Mouse (Mus musculus): ENCODE measurements around the gene Cabp4.
A peak's percentile ranks its signal among the peaks of the same experiment; 100 is the strongest.

Cabp4 gene

GRCm38 (mm10) chr19:4143759-4144268, at the start of gene Cabp4:
Cabp4 (minus strand) TSS chr19:4144033.
- DNase-seq, result peak in 1 of 2 experiments; percentile 29

DNA sequence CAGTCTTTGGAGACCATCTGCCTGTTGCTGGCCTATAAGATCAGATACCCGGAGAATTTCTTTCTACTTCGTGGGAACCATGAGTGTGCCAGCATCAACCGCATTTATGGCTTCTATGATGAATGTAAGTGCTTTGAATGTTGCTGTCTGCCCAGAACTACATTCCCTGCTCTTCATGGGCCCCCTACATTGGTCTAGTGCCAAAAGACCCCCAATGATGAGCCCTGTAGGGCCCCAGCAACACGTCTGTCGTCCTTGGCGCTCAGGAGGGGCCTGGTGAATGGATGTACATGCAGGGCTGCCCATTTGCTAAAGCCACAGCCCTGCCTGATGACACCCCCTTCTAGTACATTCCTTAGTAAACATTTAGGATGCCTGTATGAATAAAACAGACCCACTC, 49.3 kb upstream of the Cabp4 start:
- DNase-seq, result no peak

DNA sequence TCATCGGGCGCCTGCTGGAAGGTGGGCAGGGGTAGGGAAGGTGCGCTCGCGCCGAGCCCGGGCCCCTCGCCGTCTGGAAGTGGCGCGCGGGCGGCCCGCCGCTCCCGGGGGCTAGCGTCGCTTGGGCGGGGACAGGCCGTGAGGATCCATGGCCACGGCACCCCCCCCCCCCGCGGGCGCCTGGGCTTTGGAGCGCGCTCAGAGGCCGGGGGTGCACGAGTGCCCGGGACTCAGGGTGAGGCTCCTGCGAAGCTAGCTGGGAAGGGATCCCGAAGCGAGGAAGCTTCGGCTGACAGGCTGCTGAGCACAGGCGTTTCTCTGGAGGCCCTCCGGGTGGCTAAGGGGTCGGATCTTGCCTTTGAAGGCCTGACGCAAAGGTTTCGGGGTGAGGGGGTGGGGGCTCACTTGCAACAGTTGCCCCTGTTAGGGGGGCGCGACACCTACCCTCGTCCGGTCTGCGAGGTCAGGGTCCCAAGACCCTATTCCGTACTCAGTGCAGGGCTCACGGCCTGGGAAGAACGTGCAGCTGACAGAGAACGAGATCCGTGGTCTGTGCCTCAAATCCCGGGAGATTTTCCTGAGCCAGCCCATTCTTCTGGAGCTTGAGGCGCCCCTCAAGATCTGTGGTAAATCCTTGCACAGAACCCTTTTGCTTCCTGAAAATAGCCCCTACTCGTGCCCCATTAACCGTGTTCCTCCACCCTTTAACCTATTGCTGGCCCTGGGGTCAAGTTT, 48.6 kb upstream of the Cabp4 start:
- DNase-seq, result no peak

DNA sequence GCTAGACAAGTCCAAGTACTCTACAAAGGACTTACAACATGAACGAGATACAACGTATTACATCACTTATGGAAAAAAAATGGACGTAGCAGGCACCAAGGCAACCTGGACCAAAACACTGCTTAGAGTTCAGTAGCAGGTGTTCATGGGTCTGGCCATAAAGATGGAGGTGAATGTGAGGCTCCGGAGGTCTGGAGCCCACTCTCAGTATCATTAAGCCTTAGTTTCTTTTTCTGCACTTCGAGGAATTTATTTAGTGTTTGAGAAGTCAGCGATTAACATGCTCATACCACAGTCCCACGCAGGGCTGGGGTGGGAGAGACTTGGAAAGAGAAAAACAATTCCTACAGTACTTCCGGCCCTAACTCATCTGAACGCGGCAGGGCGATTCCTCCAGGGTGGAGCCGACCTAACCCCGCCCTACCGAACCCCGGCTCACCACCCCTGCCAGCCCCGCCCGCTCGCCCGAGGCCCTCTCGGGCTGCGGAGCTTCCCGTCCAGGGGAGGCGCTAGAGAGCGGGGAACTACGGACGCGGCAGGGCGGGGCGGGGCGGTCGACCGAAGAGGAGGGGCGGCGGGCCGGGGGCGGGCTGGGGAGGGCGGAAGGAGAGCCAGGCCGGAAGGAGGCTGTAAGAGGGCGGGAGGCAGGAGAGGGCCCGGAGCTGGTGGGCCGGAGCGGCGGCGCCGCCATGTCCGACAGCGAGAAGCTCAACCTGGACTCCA, 47.9 kb upstream of the Cabp4 start, which contains the start of gene Ppp1ca:
Gene Ppp1ca, plus strand, starts transcription at position 538 of the 723 bp plus-strand sequence.
- DNase-seq, result peak; percentile 97 to 98

- peak in 1 of 2 experiments; percentile 69 for DNase-seq
Measured at GRCm38 (mm10) chr19:4190831-4191334, 47.0 kb upstream of the Cabp4 start, which contains the start of gene Tbc1d10c. Tbc1d10c (minus strand) TSS chr19:4191284.

DNA sequence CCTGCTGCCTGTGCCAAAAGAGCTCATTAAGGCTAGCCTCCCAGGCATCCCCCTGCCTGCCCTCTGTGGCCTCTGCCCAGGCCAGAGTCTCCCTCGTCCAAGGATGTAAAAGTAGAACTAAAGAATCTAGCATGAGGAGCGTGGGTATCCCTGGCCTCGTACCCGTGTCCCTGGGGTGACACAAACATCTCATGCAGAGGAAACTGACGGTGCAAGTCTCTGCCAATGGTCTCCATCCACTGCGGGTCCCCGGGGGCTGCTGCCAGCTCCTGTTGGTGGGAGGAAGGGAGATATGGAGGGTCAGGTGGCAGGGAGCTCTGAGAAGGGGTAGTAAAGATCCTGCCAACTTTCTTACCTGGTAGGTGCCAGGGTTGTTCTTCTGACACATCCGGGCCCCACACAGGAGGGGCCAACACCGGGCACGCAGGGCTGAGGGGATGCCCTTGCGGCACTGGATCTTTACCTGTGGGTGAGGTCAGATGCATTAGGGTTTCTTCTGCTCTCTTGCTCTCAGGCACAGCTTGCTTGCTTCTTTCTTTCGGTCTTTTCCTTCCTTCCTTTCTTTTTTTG, 45.3 kb upstream of the Cabp4 start:
- no peak for DNase-seq

DNA sequence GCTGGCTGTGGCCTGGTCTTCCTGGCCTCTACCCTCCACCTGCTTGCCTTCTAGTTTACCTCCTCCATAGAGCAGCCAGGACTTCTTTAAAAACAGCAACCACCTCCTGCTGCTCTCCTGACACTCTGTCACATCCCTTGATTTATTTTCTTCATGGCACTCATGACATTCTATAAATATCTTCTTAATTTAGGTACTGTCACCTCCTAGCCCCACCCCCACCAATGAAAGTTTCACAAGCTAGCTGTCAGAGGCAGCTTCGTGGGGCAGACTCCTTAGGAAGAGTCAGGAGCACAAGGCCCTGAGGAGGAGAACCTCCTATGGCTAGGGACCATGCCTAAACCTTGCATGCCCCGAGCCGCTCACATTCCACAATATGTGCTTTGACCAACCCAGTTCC, 43.5 kb upstream of the Cabp4 start:
- no peak for DNase-seq

- DNase-seq, result peak in 1 of 2 experiments; percentile 28
Measured at GRCm38 (mm10) chr19:4184976-4185975, 41.4 kb upstream of the Cabp4 start.

DNA sequence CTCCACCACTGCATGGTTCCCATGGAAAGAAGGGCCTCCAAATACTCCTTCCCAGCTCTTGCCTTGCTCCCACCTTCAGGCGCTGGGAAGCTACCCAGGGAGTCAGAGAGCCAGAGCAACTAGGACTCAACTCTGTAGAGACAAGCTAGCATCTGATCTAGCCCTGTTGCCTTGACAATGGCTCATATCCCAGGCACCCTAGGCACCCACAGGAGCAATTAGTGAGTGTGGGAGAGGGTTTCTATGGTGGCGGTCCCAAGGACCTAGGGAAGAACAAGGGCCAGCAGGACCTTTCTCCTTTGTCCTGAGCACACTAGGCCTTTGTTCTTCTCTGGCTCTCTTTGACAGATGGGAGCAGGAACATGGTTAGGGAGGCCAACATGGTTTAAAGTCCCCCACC, 39.9 kb upstream of the Cabp4 start:
- no peak for DNase-seq

- DNase-seq, result peak in 1 of 2 experiments; percentile 56
Measured at GRCm38 (mm10) chr19:4181892-4182291, 38.1 kb upstream of the Cabp4 start.

DNA sequence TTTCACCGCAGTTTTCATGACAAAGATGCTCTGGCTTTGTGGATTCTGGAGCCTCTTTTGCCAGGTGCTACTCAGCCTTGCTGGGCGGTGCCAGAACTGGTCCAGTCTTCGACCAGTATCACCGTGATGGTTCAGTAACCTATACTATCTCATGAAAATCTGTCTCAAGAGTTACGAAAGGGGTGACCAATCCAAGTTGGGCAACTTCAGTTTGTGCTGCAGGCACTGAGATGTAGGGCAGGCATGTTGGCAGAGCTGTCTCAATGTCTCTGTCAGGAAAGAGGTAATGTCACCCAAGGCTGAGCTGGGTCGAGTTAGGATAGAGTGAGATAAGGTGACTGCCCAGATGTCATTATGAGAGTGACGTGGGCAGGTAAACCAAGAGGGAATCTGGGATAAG, 36.6 kb upstream of the Cabp4 start:
- DNase-seq, result no peak

GRCm38 (mm10) chr19:4175368-4175947, 31.6 kb upstream of the Cabp4 start, which contains the start of gene Carns1:
Carns1 (minus strand) TSS chr19:4175479.
- DNase-seq, result peak in 1 of 2 experiments; percentile 50

DNA sequence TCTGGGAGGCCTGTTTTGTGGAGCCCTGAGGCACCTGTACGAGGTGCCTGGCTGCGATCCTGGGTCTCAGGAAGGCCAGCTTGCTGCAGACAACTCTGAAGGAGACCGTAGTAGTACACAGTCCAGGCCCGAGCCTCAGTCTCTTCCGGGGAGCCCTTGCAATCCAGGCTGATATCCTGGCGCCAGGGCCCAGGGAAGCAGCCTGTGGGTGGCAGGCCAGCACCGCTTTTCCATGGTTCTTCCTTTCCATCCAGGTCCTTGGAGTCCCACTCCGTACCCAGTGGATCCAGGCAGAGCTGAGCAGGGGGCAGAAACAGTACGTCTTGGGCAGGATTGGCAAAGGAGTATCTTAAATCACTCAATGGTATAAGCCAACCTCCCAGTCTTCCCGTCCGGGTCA, 29.1 kb upstream of the Cabp4 start:
- peak in 1 of 2 experiments; percentile 44 for DNase-seq

DNA sequence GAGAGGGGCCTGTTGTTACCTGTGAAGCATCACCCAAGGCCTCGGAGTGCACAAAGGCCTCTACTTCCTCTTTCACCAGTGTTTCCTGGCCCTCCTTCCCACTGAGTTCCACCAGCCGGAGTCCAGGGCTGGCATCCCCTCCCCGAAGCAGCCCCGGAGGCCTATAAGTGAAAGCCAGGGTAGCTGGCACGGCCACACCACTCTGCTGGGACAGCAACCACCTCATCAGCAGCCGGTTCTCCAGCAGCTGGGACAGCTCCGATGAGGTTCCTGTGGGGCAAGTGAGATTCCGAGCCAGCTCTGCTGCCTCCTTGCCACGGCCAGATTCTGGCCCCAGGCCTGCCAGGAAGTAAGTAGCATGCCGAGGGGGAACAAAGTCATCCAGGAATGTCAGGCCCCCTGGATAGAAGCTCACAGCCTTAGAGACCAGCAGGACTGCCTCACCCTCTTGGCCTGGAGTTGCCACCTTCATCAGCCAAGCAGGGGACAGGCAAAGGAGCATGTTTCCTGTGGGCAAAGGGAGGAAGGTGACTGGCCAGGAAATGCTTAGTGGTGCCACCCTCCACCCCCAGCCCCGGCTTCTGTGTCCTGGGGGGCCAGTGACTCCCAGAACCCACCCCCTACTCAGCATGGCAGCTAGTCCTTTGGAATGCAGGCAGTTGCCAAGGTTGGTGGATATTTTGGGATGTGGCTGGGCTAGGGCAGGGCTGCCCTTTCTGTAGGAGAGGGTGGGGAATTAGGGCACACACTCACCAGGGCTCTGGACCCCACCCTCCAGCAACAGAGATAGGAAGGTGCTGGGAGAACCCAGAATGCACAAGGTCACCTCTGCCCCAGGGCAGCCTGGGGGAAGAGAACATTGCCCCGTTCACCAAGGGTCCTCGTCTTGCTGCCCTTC, 27.8 kb upstream of the Cabp4 start:
- DNase-seq, result peak in 1 of 2 experiments; percentile 40

- peak in 1 of 2 experiments; percentile 25 for DNase-seq
Measured at GRCm38 (mm10) chr19:4170723-4171392, 27.0 kb upstream of the Cabp4 start.

DNA sequence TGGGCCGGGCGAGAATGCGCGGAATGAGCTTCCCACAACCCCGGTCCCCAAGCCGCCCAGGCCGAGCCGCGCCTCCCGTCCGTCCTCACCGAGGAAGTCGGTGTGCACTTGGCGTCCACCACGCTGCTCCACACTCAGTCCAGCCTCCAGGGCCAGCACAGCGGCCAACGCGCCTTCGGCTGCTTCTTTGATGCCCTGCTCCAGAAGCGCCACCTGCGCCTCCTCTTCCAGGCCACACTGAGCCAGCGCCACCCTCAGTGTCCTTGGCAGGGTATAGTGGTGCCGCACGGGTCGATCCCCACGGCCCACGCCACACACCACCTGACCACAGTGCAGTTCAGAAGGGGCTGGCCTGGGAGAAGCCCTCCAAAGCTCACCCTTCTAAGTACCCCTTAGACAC, 26.0 kb upstream of the Cabp4 start:
- DNase-seq, result no peak

GRCm38 (mm10) chr19:4169378-4169784, 25.5 kb upstream of the Cabp4 start:
- peak; percentile 99 to 100 for DNase-seq

GRCm38 (mm10) chr19:4166678-4167476, 23.0 kb upstream of the Cabp4 start:
- peak in 1 of 2 experiments; percentile 29 for DNase-seq

DNA sequence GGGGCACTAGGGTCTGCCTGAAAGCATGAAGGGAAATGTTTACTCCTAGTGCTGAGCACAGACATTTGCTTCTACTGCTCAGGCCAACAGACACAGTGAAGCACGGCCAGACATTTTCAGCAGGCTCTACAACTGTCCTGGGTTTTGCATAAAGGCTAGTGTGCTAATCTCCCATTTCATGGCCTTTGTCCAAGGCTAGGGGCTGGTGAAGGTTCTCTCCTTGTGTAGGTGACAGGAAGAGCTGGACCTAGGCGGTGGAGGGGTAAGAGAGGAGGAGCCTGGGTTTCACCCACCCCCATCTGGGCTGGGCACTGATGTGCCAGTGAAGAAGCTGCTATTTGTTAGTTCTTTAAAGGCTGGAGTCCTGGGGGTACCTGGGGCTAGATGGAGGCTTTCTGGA, 20.9 kb upstream of the Cabp4 start:
- DNase-seq, result no peak
